Mouse (Mus musculus) heart, embryonic 14.5 days (tissue): ENCODE results near the gene Gse1. TPM values are rescaled to one million over a fixed set of nuclear protein-coding genes. Genes with fewer than 3 reads are reported as not detected.
A peak's percentile ranks its signal among the peaks of the same experiment; 100 is the strongest.

Source experiments
- ATAC-seq: fragments of 200-750 bp; cut with Nextera tagmentation; 2 replicates; pipeline ENCODE4 v1.8.0; 2017; ENCODE audit warnings: low read depth, moderate TSS enrichment; ENCODE audit not compliant: insufficient number of reproducible peaks, insufficient read depth, low FRiP score
- H3K27ac ChIP-seq, 2 experiments: fragments of 200-500 bp in 1 of 2; fragments of 300-500 bp in 1 of 2; sonication (generic) in 1 of 2; replicated peaks in 1 of 2; 2 replicates each; pipeline ENCODE4 v1.5.1; 2012 to 2014; ENCODE audit warnings: low read depth in 2 of 2, low read length in 2 of 2, control low read depth in 1 of 2, mild to moderate bottlenecking in 1 of 2, mixed read lengths in 1 of 2; ENCODE audit not compliant: control insufficient read depth in 1 of 2, insufficient read depth in 1 of 2
- H3K27me3 ChIP-seq: fragments of 300-500 bp; sonication (generic); 2 replicates; pipeline ENCODE4 v1.6.1; 2014; ENCODE audit warnings: mild to moderate bottlenecking, low read length, control low read depth; ENCODE audit not compliant: control insufficient read depth, insufficient read depth
- H3K36me3 ChIP-seq: fragments of 300-500 bp; sonication (generic); 2 replicates; pipeline ENCODE4 v1.6.1; 2014; ENCODE audit warnings: mild to moderate bottlenecking, control low read depth, low read length, mixed read lengths; ENCODE audit not compliant: control insufficient read depth, insufficient read depth
- H3K4me1 ChIP-seq, 2 experiments: fragments of 200-500 bp in 1 of 2; fragments of 300-500 bp in 1 of 2; sonication (generic) in 1 of 2; 2 replicates each; pipeline ENCODE4 v1.6.1; 2012 to 2014; ENCODE audit warnings: low read length in 2 of 2, control low read depth in 1 of 2, mixed read lengths in 1 of 2; ENCODE audit not compliant: control insufficient read depth in 2 of 2, insufficient read depth in 2 of 2
- H3K4me2 ChIP-seq: fragments of 300-500 bp; sonication (generic); 2 replicates; pipeline ENCODE4 v1.6.1; 2014; ENCODE audit warnings: mild to moderate bottlenecking, low read length
- H3K4me3 ChIP-seq, 2 experiments: fragments of 200-500 bp in 1 of 2; fragments of 300-500 bp in 1 of 2; sonication (generic) in 1 of 2; 2 replicates each; pipeline ENCODE4 v1.5.1; 2012 to 2014; ENCODE audit warnings: low read length in 2 of 2, mild to moderate bottlenecking in 2 of 2, control low read depth in 1 of 2, low read depth in 1 of 2, moderate library complexity in 1 of 2; ENCODE audit not compliant: control insufficient read depth in 1 of 2, insufficient read depth in 1 of 2
- H3K9ac ChIP-seq: fragments of 300-500 bp; sonication (generic); 2 replicates; pipeline ENCODE4 v1.6.1; 2014; ENCODE audit warnings: mild to moderate bottlenecking, low read length
- H3K9me3 ChIP-seq: fragments of 300-500 bp; sonication (generic); 2 replicates; pipeline ENCODE4 v1.6.1; 2016; ENCODE audit warnings: low read length, control low read depth; ENCODE audit not compliant: control insufficient read depth
- WGBS: fragments of 180-500 bp; shearing (Covaris S2); extraction: QIAGEN DNeasy Blood & Tissue Kit; methylation state at CpG from one replicate; pipeline ENCODE4 v1.1.7; 2014; 5-methylcytosine and 5-hydroxymethylcytosine counted together
- polyA plus RNA-seq: library from polyadenylated mRNA; unstranded; fragments of >200 nt; fragmentation: Nextera tagmentation; extraction: Ambion mirVana; gene quantifications from 2 replicates; pipeline ENCODE4 v1.2.1, GENCODE M21; 2014

The Gse1 gene
- polyA plus RNA-seq, 1 experiment from 2014 or later = 12.2 TPM

- H3K36me3 ChIP-seq = no peaks in the 10 kb centered on the region
- H3K27me3 ChIP-seq = peaks cover 12% of the 10 kb centered on the region; the same call in 1 of the 2 replicates
- H3K4me1 ChIP-seq = peaks cover 20 to 34% of the 10 kb centered on the region in 2 experiments
- no peaks in the 10 kb centered on the region for H3K9me3 ChIP-seq
- 51% methylated on average over 10 of the region's 10 CpGs for WGBS
- H3K27ac ChIP-seq = no peak overlapping the region
- H3K4me3 ChIP-seq = no peak overlapping the region
- ATAC-seq = no peak
- no peak overlapping the region for H3K9ac ChIP-seq
- H3K4me2 ChIP-seq = no peak overlapping the region
Measured at GRCm38 (mm10) chr8:120225421-120226151, 2.7 kb upstream of the Gse1 start.

- H3K27me3 ChIP-seq = peaks cover 14% of the 10 kb centered on the region
- peaks cover 30 to 46% of the 10 kb centered on the region in 2 experiments for H3K4me1 ChIP-seq
- no peak overlapping the region for H3K27ac ChIP-seq
- no peak for ATAC-seq
- no peak overlapping the region for H3K9ac ChIP-seq
- 54% methylated on average over 5 of the region's 5 CpGs for WGBS
- no peaks in the 10 kb centered on the region for H3K36me3 ChIP-seq
- no peak overlapping the region for H3K4me2 ChIP-seq
- H3K4me3 ChIP-seq = no peak overlapping the region
- no peaks in the 10 kb centered on the region for H3K9me3 ChIP-seq
Measured at GRCm38 (mm10) chr8:120226700-120227577, 1.3 kb upstream of the Gse1 start.

GRCm38 (mm10) chr8:120227578-120227876 lies 729 bp upstream of the Gse1 start:
- Histone ChIP-seq H3K9ac (no peak overlapping the region), H3K27me3 (peaks cover 13% of the 10 kb centered on the region), H3K27ac (no peak overlapping the region), H3K9me3 (no peaks in the 10 kb centered on the region), H3K4me3 (peak overlapping the region in 1 of 2 experiments; percentile 48; a peak in 1 of 4 replicates), H3K36me3 (no peaks in the 10 kb centered on the region), H3K4me2 (peak overlapping the region; percentile 80), H3K4me1 (peaks cover 32 to 52% of the 10 kb centered on the region in 2 experiments)
- no peak for ATAC-seq

GRCm38 (mm10) chr8:120228781-120229573 lies 721 bp downstream of the Gse1 start:
- ATAC-seq = no peak
- Histone ChIP-seq H3K27ac (no peak overlapping the region), H3K4me3 (peak overlapping the region; percentile 48 to 61), H3K4me1 (peaks cover 32 to 59% of the 10 kb centered on the region in 2 experiments), H3K9ac (peak overlapping the region; percentile 64), H3K27me3 (peaks cover 16% of the 10 kb centered on the region), H3K4me2 (peak overlapping the region; percentile 80), H3K36me3 (no peaks in the 10 kb centered on the region), H3K9me3 (no peaks in the 10 kb centered on the region)
- under 1% methylated on average over 115 of the region's 125 CpGs for WGBS

- WGBS = 1% methylated on average over 21 of the region's 22 CpGs
Measured at GRCm38 (mm10) chr8:120229574-120229916, 1.3 kb downstream of the Gse1 start.

GRCm38 (mm10) chr8:120230081-120230480 lies 1.8 kb downstream of the Gse1 start:
- no peak for ATAC-seq
- WGBS = 34% methylated on average over 22 of the region's 22 CpGs
- H3K9me3 ChIP-seq = no peaks in the 10 kb centered on the region
- no peak overlapping the region for H3K27ac ChIP-seq
- H3K4me1 ChIP-seq = peaks cover 40 to 67% of the 10 kb centered on the region in 2 experiments
- H3K27me3 ChIP-seq = peaks cover 16% of the 10 kb centered on the region
- peak overlapping the region; percentile 64 for H3K9ac ChIP-seq
- no peaks in the 10 kb centered on the region for H3K36me3 ChIP-seq
- H3K4me2 ChIP-seq = peak overlapping the region; percentile 80
- H3K4me3 ChIP-seq = peak overlapping the region; percentile 48 to 61

More at GRCm38 (mm10) chr8:120229574-120229916, 1.3 kb downstream of the Gse1 start:
- Histone ChIP-seq H3K4me2 (peak overlapping the region; percentile 80), H3K4me3 (peak overlapping the region; percentile 48 to 61), H3K36me3 (no peaks in the 10 kb centered on the region), H3K9ac (peak overlapping the region; percentile 64), H3K27ac (no peak overlapping the region), H3K27me3 (peaks cover 16% of the 10 kb centered on the region), H3K4me1 (peaks cover 34 to 62% of the 10 kb centered on the region in 2 experiments), H3K9me3 (no peaks in the 10 kb centered on the region)
- no peak for ATAC-seq
